Mouse (Mus musculus): ENCODE results near the gene Slc12a1.

- no peak for TF ChIP-seq TCF12 (IDR thresholded peaks at IDR 0.05; ENCODE audit: low read depth, low read length)
- no peak; the same call in 1 of the 2 replicates for TF ChIP-seq POLR2AphosphoS2 (IDR thresholded peaks at IDR 0.05; ENCODE audit: low read depth, low read length)
- TF ChIP-seq MXI1 (IDR thresholded peaks at IDR 0.05; ENCODE audit: low read depth, low read length), result no peak; the same call in 1 of the 2 replicates
- no peak for TF ChIP-seq CTCF (conservative IDR thresholded peaks at IDR 0.05 in 1 of 2, IDR thresholded peaks at IDR 0.05 in 1 of 2; ENCODE audit: low read depth in 2 of 2, low read length in 2 of 2)
- no peak for TF ChIP-seq JUND (conservative IDR thresholded peaks at IDR 0.05; ENCODE audit: low read depth, low read length)
- no peak for TF ChIP-seq POLR2A (IDR thresholded peaks at IDR 0.05; ENCODE audit: low read depth, low read length)
- TF ChIP-seq RCOR1 (conservative IDR thresholded peaks at IDR 0.05; ENCODE audit: low read depth, low read length), result no peak
Observed at GRCm38 (mm10) chr2:125248256-125248655, 96.0 kb downstream of the Slc12a1 start.

Data from CH12.LX (cell line).